Mouse (Mus musculus) liver, adult 2 months (tissue): ENCODE data around the gene Trio. TPM values are rescaled to one million over a fixed set of nuclear protein-coding genes. Genes with fewer than 3 reads are reported as not detected.
A peak's percentile ranks its signal among the peaks of the same experiment; 100 is the strongest.

ENCODE experiments used
- DNase-seq: peaks from one replicate; pipeline ENCODE4 v3.0.0-alpha.2; 2011; ENCODE audit warnings: low read depth, low spot score; ENCODE audit errors: extremely low read depth
- H3K27ac ChIP-seq: fragments of 200-500 bp; replicated peaks from 2 replicates; pipeline ENCODE4 v1.5.1; 2012; ENCODE audit warnings: low read depth, mild to moderate bottlenecking, control low read depth, inconsistent platforms, low read length; ENCODE audit not compliant: insufficient read depth
- H3K27me3 ChIP-seq: fragments of 200-500 bp; 2 replicates; pipeline ENCODE4 v1.6.1; 2012; ENCODE audit warnings: mild to moderate bottlenecking, moderate library complexity, low read length, inconsistent platforms; ENCODE audit not compliant: control insufficient read depth, insufficient read depth
- H3K36me3 ChIP-seq: fragments of 200-500 bp; 2 replicates; pipeline ENCODE4 v1.6.1; 2012; ENCODE audit warnings: low read length, inconsistent platforms; ENCODE audit not compliant: control insufficient read depth, insufficient read depth
- H3K4me1 ChIP-seq: fragments of 200-500 bp; 2 replicates; pipeline ENCODE4 v1.6.1; 2011; ENCODE audit warnings: low read length; ENCODE audit not compliant: control insufficient read depth, insufficient read depth
- H3K4me3 ChIP-seq: fragments of 200-500 bp; 2 replicates; pipeline ENCODE4 v1.5.1; 2011; ENCODE audit warnings: low read depth, mild to moderate bottlenecking, control low read depth, low read length, moderate library complexity; ENCODE audit not compliant: insufficient read depth
- H3K79me2 ChIP-seq: fragments of 200-500 bp; 2 replicates; pipeline ENCODE4 v1.6.1; 2012; ENCODE audit warnings: inconsistent platforms, mild to moderate bottlenecking, low read length, moderate library complexity; ENCODE audit not compliant: control insufficient read depth, insufficient read depth
- H3K9ac ChIP-seq: fragments of 200-500 bp; 2 replicates; pipeline ENCODE4 v1.6.1; 2012; ENCODE audit warnings: low read depth, mild to moderate bottlenecking, control low read depth, inconsistent platforms, low read length
- CTCF ChIP-seq: fragments of 200-500 bp; IDR thresholded peaks from 2 replicates; pipeline ENCODE4 v1.5.1; 2011; ENCODE audit warnings: low read depth, low read length, control low read depth
- POLR2A ChIP-seq: fragments of 200-500 bp; IDR thresholded peaks from 2 replicates; pipeline ENCODE4 v1.6.1; 2011; ENCODE audit warnings: low read length, control low read depth; ENCODE audit not compliant: insufficient read depth; ENCODE audit errors: extremely low read depth
- WGBS: fragments of 180-500 bp; shearing (Covaris S2); methylation state at CpG from one replicate; pipeline ENCODE4 v1.1.7; 2018; 5-methylcytosine and 5-hydroxymethylcytosine counted together
- polyA plus RNA-seq: library from polyadenylated mRNA; depleted of rRNA; stranded (reverse); fragments of >200 nt; gene quantifications from 2 replicates; pipeline ENCODE4 v1.2.3, GENCODE M21; 2012
- total RNA-seq: library from RNA; depleted of rRNA; stranded (reverse); fragments of >200 nt; gene quantifications from 2 replicates; pipeline ENCODE4 v1.2.3, GENCODE M21; 2014

Gene Trio
- total and polyA plus RNA-seq, 2 experiments, result 10.6 to 17.9 TPM

GRCm38 (mm10) chr15:27886992-27887391 is 138.7 kb downstream of the Trio start:
- H3K27ac ChIP-seq, result no peak overlapping the region
- no peaks in the 10 kb centered on the region for H3K27me3 ChIP-seq
- H3K4me1 ChIP-seq, result no peaks in the 10 kb centered on the region
- DNase-seq, result no peak
- 78% methylated on average over 6 of the region's 6 CpGs for whole genome bisulfite sequencing
- TF ChIP-seq POLR2A (no peak), CTCF (no peak)
- no peaks in the 10 kb centered on the region for H3K79me2 ChIP-seq
- no peaks in the 10 kb centered on the region; the same call in 1 of the 2 replicates for H3K36me3 ChIP-seq
- H3K9ac ChIP-seq, result no peak overlapping the region
- H3K4me3 ChIP-seq, result no peak overlapping the region

- Histone ChIP-seq H3K9ac (no peak overlapping the region), H3K4me3 (no peak overlapping the region), H3K4me1 (no peaks in the 10 kb centered on the region), H3K27ac (no peak overlapping the region), H3K27me3 (no peaks in the 10 kb centered on the region), H3K79me2 (no peaks in the 10 kb centered on the region), H3K36me3 (peaks cover 5% of the 10 kb centered on the region; the same call in 1 of the 2 replicates)
- WGBS, result 81% methylated on average over 17 of the region's 17 CpGs
- peak; percentile 47 for DNase-seq
- TF ChIP-seq CTCF (peak; percentile 78), POLR2A (no peak)
These were observed 141.0 kb downstream of the Trio start for GRCm38 (mm10) chr15:27884347-27885250.

DNA sequence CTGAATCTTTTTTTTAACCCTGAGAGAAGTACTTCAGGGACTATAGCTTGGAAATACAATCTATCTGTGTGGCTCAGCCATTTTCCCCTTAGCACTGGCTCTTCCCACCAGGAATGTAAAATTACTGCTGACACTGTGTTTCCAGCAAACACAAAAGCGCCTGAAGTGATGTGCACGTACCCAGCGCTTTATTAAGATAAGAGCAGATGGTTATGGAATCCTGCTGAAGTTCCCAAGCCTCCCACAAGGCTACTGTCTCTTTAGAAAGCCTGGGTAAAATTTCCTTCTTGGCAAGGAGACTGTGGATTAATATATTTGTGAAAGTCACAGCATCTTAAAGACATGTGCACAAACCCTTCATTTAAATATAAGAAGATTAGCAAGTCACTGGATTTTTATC is 141.8 kb downstream of the Trio start:
- H3K4me1 ChIP-seq, result no peaks in the 10 kb centered on the region
- no peak for TF ChIP-seq CTCF
- TF ChIP-seq POLR2A, result no peak
- H3K27ac ChIP-seq, result no peak overlapping the region
- no peak overlapping the region for H3K9ac ChIP-seq
- peaks cover 5% of the 10 kb centered on the region; the same call in 1 of the 2 replicates for H3K36me3 ChIP-seq
- no peaks in the 10 kb centered on the region for H3K27me3 ChIP-seq
- no peaks in the 10 kb centered on the region for H3K79me2 ChIP-seq
- H3K4me3 ChIP-seq, result no peak overlapping the region
- DNase-seq, result no peak
- WGBS, result 75% methylated on average over 3 of the region's 3 CpGs

DNA sequence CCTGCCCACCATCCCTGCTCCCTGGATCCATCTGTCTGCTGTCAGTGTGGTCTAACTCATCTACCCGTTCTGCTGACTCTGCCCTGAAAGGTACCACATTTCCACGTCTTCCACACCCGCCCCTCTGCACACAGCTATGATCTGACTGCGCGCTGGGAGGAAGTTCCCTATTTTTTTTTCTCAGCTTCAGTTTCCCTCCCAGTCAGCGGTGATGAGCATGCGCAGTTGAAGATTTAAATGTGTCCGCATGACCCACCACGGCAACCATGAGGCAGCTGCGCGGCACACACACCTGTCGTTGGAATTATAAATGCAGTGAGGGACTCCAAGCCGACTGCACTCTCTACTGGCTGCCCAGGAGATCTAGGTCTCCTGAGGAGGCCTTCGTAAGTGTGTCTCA is 142.8 kb downstream of the Trio start:
- Histone ChIP-seq H3K36me3 (peaks cover 5% of the 10 kb centered on the region; the same call in 1 of the 2 replicates), H3K79me2 (no peaks in the 10 kb centered on the region)

DNA sequence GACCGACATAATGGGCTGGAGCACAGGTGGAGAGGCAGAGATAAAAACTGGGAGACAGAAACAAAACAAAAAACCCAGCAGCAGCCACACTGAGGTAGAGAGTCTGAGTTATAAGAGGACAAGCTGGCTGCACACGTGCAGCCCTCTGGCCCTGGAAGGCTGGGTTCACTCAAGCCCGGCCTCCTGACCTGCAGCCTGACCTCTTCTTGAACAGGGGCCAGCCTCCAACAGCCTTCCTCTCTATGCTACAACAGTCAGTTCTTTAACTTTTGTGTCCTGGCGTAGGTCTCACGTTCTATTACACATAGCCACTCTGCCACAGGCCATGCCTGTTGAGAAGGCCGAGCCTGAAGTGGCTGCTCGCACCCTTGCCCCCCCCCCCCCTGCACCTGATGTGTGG is 147.8 kb downstream of the Trio start:
- WGBS, result 46% methylated on average over 7 of the region's 7 CpGs

More for the DNA sequence above, 142.8 kb downstream of the Trio start:
- no peak overlapping the region for H3K27ac ChIP-seq
- no peaks in the 10 kb centered on the region for H3K4me1 ChIP-seq
- 90% methylated on average over 14 of the region's 14 CpGs for WGBS
- DNase-seq, result no peak
- no peak for TF ChIP-seq CTCF
- H3K9ac ChIP-seq, result no peak overlapping the region
- H3K27me3 ChIP-seq, result no peaks in the 10 kb centered on the region
- H3K4me3 ChIP-seq, result no peak overlapping the region

DNA sequence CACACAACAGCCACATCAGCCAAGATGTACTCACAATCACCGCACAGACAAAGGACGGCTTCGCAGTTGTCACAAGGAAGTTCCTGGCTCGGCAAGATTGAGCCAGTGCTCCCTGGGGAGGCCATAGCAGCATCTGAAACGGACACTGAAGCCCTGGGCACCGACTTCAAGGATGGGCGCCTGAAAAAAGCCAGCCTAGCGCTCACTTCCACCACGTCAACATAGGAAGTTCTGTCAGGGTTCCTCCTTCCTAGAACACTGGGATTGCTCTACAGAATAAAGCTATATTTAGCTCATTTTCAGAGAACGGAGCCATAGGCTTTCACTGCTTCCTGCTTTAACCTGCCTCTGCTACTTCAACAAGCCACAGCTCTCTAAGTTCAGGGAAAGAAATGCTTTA is 149.3 kb downstream of the Trio start:
- no peak overlapping the region for H3K27ac ChIP-seq

More for the DNA sequence above, 147.8 kb downstream of the Trio start:
- DNase-seq, result peak; percentile 56
- Histone ChIP-seq H3K27me3 (no peaks in the 10 kb centered on the region), H3K79me2 (no peaks in the 10 kb centered on the region), H3K9ac (no peak overlapping the region), H3K4me3 (no peak overlapping the region), H3K36me3 (peaks cover 6% of the 10 kb centered on the region), H3K27ac (no peak overlapping the region), H3K4me1 (no peaks in the 10 kb centered on the region)
- no peak for TF ChIP-seq POLR2A
- no peak for TF ChIP-seq CTCF

More for the DNA sequence above, 149.3 kb downstream of the Trio start:
- H3K36me3 ChIP-seq, result peaks cover 6% of the 10 kb centered on the region
- WGBS, result 74% methylated on average over 10 of the region's 10 CpGs
- H3K9ac ChIP-seq, result no peak overlapping the region
- no peak for DNase-seq
- H3K27me3 ChIP-seq, result no peaks in the 10 kb centered on the region
- H3K4me3 ChIP-seq, result no peak overlapping the region
- no peaks in the 10 kb centered on the region for H3K79me2 ChIP-seq
- H3K4me1 ChIP-seq, result no peaks in the 10 kb centered on the region
- TF ChIP-seq CTCF, result no peak
- TF ChIP-seq POLR2A, result no peak
